In the genomic region with DNA sequence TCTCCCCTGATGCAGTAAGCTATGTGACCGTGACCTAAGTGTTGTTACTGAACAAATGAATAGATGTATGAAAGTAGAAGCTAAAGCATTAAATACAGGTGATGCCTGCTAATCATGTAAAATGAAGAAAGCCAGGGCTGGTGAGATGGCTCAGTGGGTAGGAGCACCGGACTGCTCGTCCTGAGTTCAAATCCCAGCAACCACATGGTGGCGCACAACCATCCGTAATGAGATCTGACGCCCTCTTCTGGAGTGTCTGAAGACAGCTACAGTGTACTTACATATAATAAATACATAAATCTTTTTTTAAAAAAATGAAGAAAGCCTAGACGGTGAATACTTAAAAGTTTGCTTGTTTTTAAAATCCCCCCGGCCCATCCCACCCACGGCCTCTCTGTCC, we compare ENCODE assay signal across 12 mouse cellular contexts. TPM values are rescaled to one million over a fixed set of nuclear protein-coding genes. Genes with fewer than 3 reads are reported as not detected.
DNase-seq lines count a peak whose midpoint lies in the region; ATAC-seq and TF ChIP-seq lines count a peak whose summit lies in the region.
"Not testable (repeated sequence)": the region's sequence is repeated elsewhere in the genome, so short reads cannot be mapped to it uniquely, and the experiment has no call there.
"Had no signal": no experiment of that assay in that cellular context is flagged by ENCODE, and none has a peak within 500 bp of the region (broad histone marks: within the 10 kb centered on the region; RNA-seq: fewer than 3 reads in every experiment).

No protein-coding gene starts in this region.

- peak; percentile 22 for DNase-seq in A20 (ENCODE audit: low read depth, low spot score)
- peak; percentile 14 for DNase-seq in MEL (ENCODE audit: low read depth, low spot score)
- not testable (repeated sequence) for DNase-seq in heart, adult 2 months; kidney, adult 2 months; liver, embryonic 14.5 days (ENCODE audit: low read depth in 3 of 3, low spot score in 3 of 3); lung, postnatal 0 days (ENCODE audit: low spot score)

- TF ChIP-seq RAD21 in MEL (IDR thresholded peaks at IDR 0.05; ENCODE audit: low read depth, low read length), result peak; percentile 14

- H3K9ac ChIP-seq in MEL (ENCODE audit: control insufficient read depth, low read depth, low read length, poor library complexity, severe bottlenecking); heart, adult 2 months (ENCODE audit: low read depth, low read length); liver, embryonic 14.5 days (replicated peaks); lung, postnatal 0 days (replicated peaks; ENCODE audit: low read depth): not testable (repeated sequence)

- not testable (repeated sequence) for TF ChIP-seq POLR2A in MEL (IDR thresholded peaks at IDR 0.05; ENCODE audit: control insufficient read depth in 1 of 2, insufficient read depth in 1 of 2, low read depth in 1 of 2, low read length in 2 of 2, poor library complexity in 1 of 2); heart, adult 2 months (IDR thresholded peaks at IDR 0.05; ENCODE audit: insufficient read depth, low read depth, low read length); kidney, adult 2 months (IDR thresholded peaks at IDR 0.05; ENCODE audit: low read depth, low read length)

- intact Hi-C loops in heart, adult 2 months (cut with DNase I), result not testable (repeated sequence)

- TF ChIP-seq EP300 in MEL (IDR thresholded peaks at IDR 0.05; ENCODE audit: low read depth in 1 of 2, low read length in 2 of 2); heart, adult 2 months (IDR thresholded peaks at IDR 0.05; ENCODE audit: insufficient read depth, low read depth, low read length); liver, embryonic 14.5 days (IDR thresholded peaks at IDR 0.05; ENCODE audit: low read depth); lung, postnatal 0 days (IDR thresholded peaks at IDR 0.05): not testable (repeated sequence)

- not testable (repeated sequence) for H3K36me3 ChIP-seq in E14TG2a.4 (ENCODE audit: insufficient read depth, low read length); MEL (ENCODE audit: control insufficient read depth in 1 of 2, insufficient read depth in 2 of 2, low read length in 2 of 2); heart, adult 2 months (ENCODE audit: control insufficient read depth, insufficient read depth, low read length); kidney, adult 2 months (ENCODE audit: control insufficient read depth, insufficient read depth, low read length); liver, embryonic 14.5 days (replicated peaks; ENCODE audit: control insufficient read depth, insufficient read depth, low read depth); lung, postnatal 0 days (ENCODE audit: insufficient read depth, low read length)

- not testable (repeated sequence) for H3K9me3 ChIP-seq in E14TG2a.4 (ENCODE audit: low read length); MEL (replicated peaks; ENCODE audit: insufficient read depth, low read length); liver, embryonic 14.5 days (ENCODE audit: control insufficient read depth, low read length); lung, postnatal 0 days (ENCODE audit: low read length)

- not testable (repeated sequence) for H3K4me1 ChIP-seq in E14TG2a.4 (replicated peaks; ENCODE audit: low read depth, low read length); MEL (ENCODE audit: control insufficient read depth in 1 of 2, insufficient read depth in 2 of 2, low read length in 2 of 2); heart, adult 2 months (ENCODE audit: control insufficient read depth, insufficient read depth, low read length); kidney, adult 2 months (ENCODE audit: control insufficient read depth, insufficient read depth, low read length); liver, embryonic 14.5 days (replicated peaks; ENCODE audit: control insufficient read depth in 2 of 2, insufficient read depth in 2 of 2, low read length in 1 of 2); lung, postnatal 0 days (ENCODE audit: insufficient read depth, low read depth, low read length)

- not testable (repeated sequence) for H3K27me3 ChIP-seq in E14TG2a.4 (ENCODE audit: insufficient read depth, low read length); heart, adult 2 months (ENCODE audit: control insufficient read depth, insufficient read depth, low read length); kidney, adult 2 months (replicated peaks; ENCODE audit: control insufficient read depth, insufficient read depth, low read length); liver, embryonic 14.5 days (ENCODE audit: control insufficient read depth, insufficient read depth, low read length); lung, postnatal 0 days (replicated peaks; ENCODE audit: insufficient read depth, low read length)
- H3K27me3 ChIP-seq in MEL (ENCODE audit: control insufficient read depth in 1 of 2, insufficient read depth in 2 of 2, low read length in 2 of 2), result peaks cover 15 to 22% of the 10 kb centered on the region in 2 experiments

- not testable (repeated sequence) for H3K79me2 ChIP-seq in MEL (ENCODE audit: control insufficient read depth, insufficient read depth, low read length, poor library complexity); heart, adult 2 months (replicated peaks; ENCODE audit: control insufficient read depth, insufficient read depth, low read length)

- not testable (repeated sequence) for H3K27ac ChIP-seq in MEL (ENCODE audit: control insufficient read depth, low read depth, low read length); heart, adult 2 months; kidney, adult 2 months (ENCODE audit: insufficient read depth, low read depth, low read length); liver, embryonic 14.5 days; lung, postnatal 0 days (ENCODE audit: low read length)

- H3K4me2 ChIP-seq in liver, embryonic 14.5 days (ENCODE audit: low read depth); lung, postnatal 0 days (replicated peaks; ENCODE audit: low read depth, low read length): not testable (repeated sequence)

- TF ChIP-seq CTCF in E14TG2a.4 (conservative IDR thresholded peaks at IDR 0.05; ENCODE audit: low read length) (0 out of 2 replicates have a peak, but pooled peaks have one; percentile 6), MEL (IDR thresholded peaks at IDR 0.05 in 2 of 3, conservative IDR thresholded peaks at IDR 0.05 in 1 of 3; ENCODE audit: control insufficient read depth in 1 of 3, insufficient read depth in 1 of 3, low read depth in 2 of 3, low read length in 3 of 3, poor library complexity in 1 of 3, severe bottlenecking in 1 of 3) (peak; percentile 28 to 73 (median 43); a peak in 5 of 6 replicates)
- TF ChIP-seq CTCF in heart, adult 2 months (IDR thresholded peaks at IDR 0.05), result 0 out of 2 replicates have a peak, but pooled peaks have one; percentile 5
- 0 out of 2 replicates have a peak, but pooled peaks have one; percentile 1 for TF ChIP-seq CTCF in kidney, adult 2 months (conservative IDR thresholded peaks at IDR 0.05; ENCODE audit: insufficient read depth, insufficient read length, low read depth, low read length)
- peak; percentile 31; the same call in 1 of the 2 replicates for TF ChIP-seq CTCF in liver, embryonic 14.5 days (IDR thresholded peaks at IDR 0.05; ENCODE audit: low read depth)
- peak; percentile 30 for TF ChIP-seq CTCF in lung, postnatal 0 days (IDR thresholded peaks at IDR 0.05)

- whole genome bisulfite sequencing in heart, adult 2 months, result 83% methylated on average over 9 of the region's 9 CpGs
- WGBS in kidney, adult 2 months, result 87% methylated on average over 9 of the region's 9 CpGs
- 72% methylated on average over 9 of the region's 9 CpGs for WGBS in liver, embryonic 14.5 days (ENCODE audit: insufficient replicate concordance)
- WGBS in lung, postnatal 0 days, result 77% methylated on average over 9 of the region's 9 CpGs

- H3K4me3 ChIP-seq in E14TG2a.4 (replicated peaks; ENCODE audit: low read length); MEL (ENCODE audit: control insufficient read depth in 1 of 2, insufficient read depth in 1 of 2, low read depth in 2 of 2, low read length in 2 of 2); heart, adult 2 months; kidney, adult 2 months (ENCODE audit: insufficient read depth, low read depth, low read length); liver, embryonic 14.5 days (ENCODE audit: insufficient read depth in 1 of 2, low read depth in 2 of 2, low read length in 2 of 2); lung, postnatal 0 days (ENCODE audit: low read depth, low read length): not testable (repeated sequence)

- not testable (repeated sequence) for ATAC-seq in liver, embryonic 14.5 days (ENCODE audit: insufficient read depth); lung, postnatal 0 days

TF ChIP-seq in MEL, 35 proteins besides CTCF, POLR2A, EP300 and RAD21:
- TF ChIP-seq SMC3 (IDR thresholded peaks at IDR 0.05; ENCODE audit: low read depth, low read length), result peak; percentile 64

RNA-seq across cellular contexts. Expression of gene Esr2, which starts 44.0 kb away (rescaled TPM):
- total RNA-seq in MEL (2012; rRNA removed), result not detected in 2 replicates
- polyA plus RNA-seq in MEL (2012; ENCODE audit: insufficient read depth in 1 of 2, insufficient read length in 2 of 2, low read depth in 1 of 2, low replicate concordance in 2 of 2, missing spikeins in 1 of 2), result under 1 TPM in 1 of 2 experiments, not detected in 1; 0.03 TPM
- total RNA-seq in heart, adult 2 months (2021), result not detected
- 0.06 and 0.18 TPM in 2 replicates for polyA plus RNA-seq in heart, adult 2 months (2012; rRNA removed)
- 0.17 and 0.31 TPM in 2 replicates for polyA plus RNA-seq in kidney, adult 2 months (2012; rRNA removed)
- polyA plus RNA-seq in liver, embryonic 14.5 days (2012; rRNA removed), result 0.01 TPM in 1 of 2 replicates, not detected in the other
- not detected in 2 replicates for polyA plus RNA-seq in liver, embryonic 14.5 days (2014; fragmentation: Nextera tagmentation; extraction: Ambion mirVana)
- 0.81 and 1.3 TPM in 2 replicates for polyA plus RNA-seq in lung, postnatal 0 days (2015; fragmentation: Nextera tagmentation; extraction: Ambion mirVana)
- total RNA-seq: adrenal gland, adult 2 months; adrenal gland, postnatal 10 days; adrenal gland, postnatal 25 days had no signal
- polyA plus RNA-seq: adrenal gland, adult 2 months; embryonic facial prominence, embryonic 14.5 days; G1E had no signal
